Mouse (Mus musculus) thymus, adult 2 months (tissue): ENCODE results near the gene Degs1. TPM values are rescaled to one million over a fixed set of nuclear protein-coding genes. Genes with fewer than 3 reads are reported as not detected.

Experiments used
- DNase-seq: peaks from one replicate; pipeline ENCODE4 v3.0.0; 2021
- H3K27ac ChIP-seq: fragments of 200-500 bp; 2 replicates; pipeline ENCODE4 v1.5.1; 2012; ENCODE audit warnings: low read length, control low read depth; ENCODE audit not compliant: control insufficient read depth, insufficient read depth
- H3K27me3 ChIP-seq: fragments of 200-500 bp; 2 replicates; pipeline ENCODE4 v1.6.1; 2012; ENCODE audit warnings: mild to moderate bottlenecking, low read length, moderate library complexity, mixed read lengths; ENCODE audit not compliant: control insufficient read depth, insufficient read depth
- H3K36me3 ChIP-seq: fragments of 200-500 bp; 2 replicates; pipeline ENCODE4 v1.6.1; 2012; ENCODE audit warnings: mild to moderate bottlenecking, low read length, moderate library complexity; ENCODE audit not compliant: control insufficient read depth, insufficient read depth
- H3K4me1 ChIP-seq: fragments of 200-500 bp; replicated peaks from 2 replicates; pipeline ENCODE4 v1.6.1; 2012; ENCODE audit warnings: low read length; ENCODE audit not compliant: control insufficient read depth, insufficient read depth
- H3K4me3 ChIP-seq: fragments of 200-500 bp; 2 replicates; pipeline ENCODE4 v1.5.1; 2012; ENCODE audit warnings: mild to moderate bottlenecking, low read length, control low read depth, moderate library complexity; ENCODE audit not compliant: control insufficient read depth, insufficient read depth
- CTCF ChIP-seq: fragments of 200-500 bp; IDR thresholded peaks from 2 replicates; pipeline ENCODE4 v1.5.1; 2012; ENCODE audit warnings: mild to moderate bottlenecking, control low read depth, low read length, moderate library complexity, borderline replicate concordance; ENCODE audit not compliant: control insufficient read depth, poor library complexity, insufficient read depth; ENCODE audit errors: extremely low read depth
- POLR2A ChIP-seq: fragments of 200-500 bp; IDR thresholded peaks from 2 replicates; pipeline ENCODE4 v1.6.1; 2012; ENCODE audit warnings: mild to moderate bottlenecking, low read length, control low read depth, moderate library complexity; ENCODE audit not compliant: control insufficient read depth, poor library complexity, insufficient read depth; ENCODE audit errors: extremely low read depth
- WGBS: fragments of 180-500 bp; shearing (Covaris S2); methylation state at CpG from one replicate; pipeline ENCODE4 v1.1.7; 2018; 5-methylcytosine and 5-hydroxymethylcytosine counted together
- polyA plus RNA-seq: library from polyadenylated mRNA; depleted of rRNA; stranded (reverse); fragments of >200 nt; gene quantifications from 2 replicates; pipeline ENCODE4 v1.2.3, GENCODE M21; 2012

Gene Degs1
- polyA plus RNA-seq, 1 experiment: 67.3 TPM

DNA sequence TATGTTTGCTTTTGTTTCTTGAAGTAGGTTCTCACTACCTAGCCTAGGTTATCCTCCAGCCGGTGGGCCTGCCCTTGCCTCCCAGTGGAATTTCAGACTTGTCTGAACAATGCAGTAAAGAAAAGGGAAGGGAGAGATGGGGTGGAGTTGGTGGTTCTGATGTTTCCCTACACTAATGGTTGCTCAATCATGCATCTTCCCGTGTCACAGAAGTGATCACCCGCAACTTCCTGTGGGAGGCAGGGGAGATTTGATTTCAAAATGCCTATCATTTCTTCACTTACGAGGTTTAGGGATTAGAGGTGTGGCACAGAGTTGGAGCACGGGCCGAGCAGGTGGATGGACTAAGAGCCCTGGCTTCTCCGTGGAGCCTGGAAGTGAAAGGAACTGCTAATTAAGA, 627 bp upstream of the Degs1 start:
- Histone ChIP-seq H3K4me3 (no peak overlapping the region), H3K4me1 (peaks cover 22% of the 10 kb centered on the region), H3K27me3 (no peaks in the 10 kb centered on the region), H3K27ac (no peak overlapping the region), H3K36me3 (peaks cover 12% of the 10 kb centered on the region)
- TF ChIP-seq CTCF (no peak), POLR2A (no peak)
- no peak for DNase-seq
- 30% methylated on average over 7 of the region's 7 CpGs for WGBS

DNA sequence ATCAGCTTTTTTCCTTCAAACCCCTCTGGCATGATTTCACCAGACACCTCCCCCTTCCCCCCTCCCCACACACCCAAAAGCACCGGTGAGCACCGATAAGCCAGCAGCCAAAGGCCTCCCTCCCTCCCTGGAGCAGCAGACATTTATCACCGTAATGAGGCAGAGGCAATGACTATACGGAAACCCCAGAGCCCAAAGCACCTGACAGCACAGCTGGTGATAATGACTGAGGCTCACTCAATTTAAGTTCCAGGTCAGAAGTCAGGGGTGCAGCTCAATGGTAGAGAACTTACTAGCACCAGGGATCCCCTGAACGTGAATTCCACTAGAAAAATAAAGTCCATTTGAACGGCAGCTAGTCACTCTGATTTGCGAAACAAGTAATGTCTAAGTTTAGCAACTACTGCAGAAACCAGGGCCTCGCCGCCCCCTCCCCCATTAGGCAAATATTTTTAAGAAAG, 1.3 kb downstream of the Degs1 start:
- no peak overlapping the region for H3K27ac ChIP-seq

DNA sequence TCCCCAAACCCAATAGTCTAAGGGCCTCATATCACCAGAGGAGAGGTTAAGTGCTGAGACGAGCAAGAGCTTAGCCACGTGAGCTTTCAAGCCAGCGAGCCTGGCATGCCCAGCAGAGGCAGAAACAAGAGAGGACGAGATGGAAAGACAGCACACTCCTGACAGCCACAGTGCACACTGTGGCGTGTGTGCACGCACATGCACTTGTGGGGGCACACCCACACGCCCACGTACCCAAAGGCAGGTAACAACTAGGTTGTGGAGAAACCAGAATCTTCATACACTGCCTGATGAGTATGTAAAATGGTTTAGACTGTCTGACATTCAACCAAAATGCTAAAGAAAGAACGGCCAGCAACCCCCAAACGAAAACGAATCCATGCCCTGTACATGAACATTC, 2.0 kb downstream of the Degs1 start:
- H3K27me3 ChIP-seq: no peaks in the 10 kb centered on the region
- DNase-seq: no peak
- peaks cover 16% of the 10 kb centered on the region for H3K4me1 ChIP-seq
- WGBS: 85% methylated on average over 11 of the region's 11 CpGs
- H3K27ac ChIP-seq: no peak overlapping the region
- TF ChIP-seq POLR2A (no peak), CTCF (no peak)
- peaks cover 31% of the 10 kb centered on the region for H3K36me3 ChIP-seq
- no peak overlapping the region for H3K4me3 ChIP-seq

More for the DNA sequence above, 1.3 kb downstream of the Degs1 start:
- Histone ChIP-seq H3K4me3 (no peak overlapping the region), H3K27me3 (no peaks in the 10 kb centered on the region), H3K4me1 (peaks cover 16% of the 10 kb centered on the region), H3K36me3 (peaks cover 24% of the 10 kb centered on the region)
- peak; percentile 29 for DNase-seq
- no peak for TF ChIP-seq POLR2A
- TF ChIP-seq CTCF: no peak
- 30% methylated on average over 9 of the region's 9 CpGs for WGBS

DNA sequence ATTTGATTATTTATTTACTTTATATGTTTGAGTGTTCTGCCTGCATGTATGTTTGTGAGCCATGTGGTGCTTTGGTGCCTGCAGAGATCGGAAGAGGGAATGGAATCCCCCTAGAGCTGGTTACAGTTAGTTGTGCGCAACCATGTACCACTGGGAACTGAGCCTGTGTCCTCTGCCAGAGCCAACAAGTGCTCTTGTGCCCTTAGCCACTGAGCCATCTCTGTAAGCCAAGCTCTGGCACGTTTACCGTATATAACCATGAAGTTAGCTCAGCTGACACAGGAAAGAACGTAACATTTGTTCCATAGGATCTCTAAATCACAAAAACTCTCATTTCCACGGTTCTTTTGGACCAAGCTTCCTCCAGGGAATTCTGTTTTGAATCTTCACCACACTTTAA, 2.6 kb downstream of the Degs1 start:
- H3K27ac ChIP-seq: no peak overlapping the region
- no peaks in the 10 kb centered on the region for H3K27me3 ChIP-seq
- no peak overlapping the region for H3K4me3 ChIP-seq
- TF ChIP-seq CTCF (no peak), POLR2A (no peak)
- 92% methylated on average over 6 of the region's 6 CpGs for WGBS
- peaks cover 31% of the 10 kb centered on the region for H3K36me3 ChIP-seq
- DNase-seq: no peak
- peaks cover 16% of the 10 kb centered on the region for H3K4me1 ChIP-seq

DNA sequence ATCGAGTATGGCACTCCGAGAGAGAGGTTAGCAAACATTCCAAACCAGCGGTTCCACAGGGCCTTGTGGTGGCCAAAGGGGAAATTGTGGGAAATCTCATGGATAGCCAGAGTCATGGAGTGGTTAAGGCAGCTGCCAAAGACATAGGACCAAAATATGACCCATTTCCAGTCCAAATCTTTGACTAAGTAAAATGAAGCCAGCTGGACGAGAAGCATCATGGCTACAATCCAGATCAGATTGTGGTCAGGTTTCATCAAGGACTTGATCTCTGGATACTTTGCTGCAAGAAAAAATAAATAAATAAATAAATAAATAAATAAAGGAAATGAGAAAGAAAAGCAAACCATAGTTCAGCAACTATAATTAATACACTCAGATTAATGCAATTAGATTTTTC, 3.2 kb downstream of the Degs1 start:
- Histone ChIP-seq H3K27me3 (no peaks in the 10 kb centered on the region), H3K36me3 (peaks cover 31% of the 10 kb centered on the region), H3K4me3 (no peak overlapping the region), H3K27ac (no peak overlapping the region), H3K4me1 (peaks cover 16% of the 10 kb centered on the region)
- no peak for DNase-seq
- WGBS: 92% methylated on average over 4 of the region's 4 CpGs
- TF ChIP-seq CTCF (no peak), POLR2A (no peak)

DNA sequence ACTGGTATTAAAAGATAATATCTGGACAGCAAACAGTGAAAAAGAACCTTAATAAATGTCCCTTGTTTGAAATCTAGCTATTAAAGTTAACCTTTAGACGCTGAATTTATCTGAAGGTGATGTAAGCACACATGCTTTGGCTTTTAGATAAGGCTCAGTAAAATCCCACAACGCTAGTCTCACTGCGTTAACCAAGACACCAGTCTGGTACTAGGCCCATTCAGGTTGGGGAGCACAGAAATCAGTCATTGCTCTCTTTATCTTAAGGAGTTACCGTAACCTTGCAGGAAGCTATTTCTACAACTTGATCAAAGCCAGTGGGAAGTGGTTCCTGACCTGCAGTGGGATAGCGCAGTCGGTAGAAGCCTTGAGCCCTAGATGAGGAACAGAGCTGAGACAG, 7.5 kb downstream of the Degs1 start:
- TF ChIP-seq POLR2A (no peak), CTCF (no peak)
- no peaks in the 10 kb centered on the region for H3K27me3 ChIP-seq
- peaks cover 2% of the 10 kb centered on the region; the same call in 1 of the 2 replicates for H3K4me1 ChIP-seq
- no peak overlapping the region for H3K27ac ChIP-seq
- no peak for DNase-seq
- peaks cover 31% of the 10 kb centered on the region for H3K36me3 ChIP-seq
- 93% methylated on average over 6 of the region's 6 CpGs for WGBS
- H3K4me3 ChIP-seq: no peak overlapping the region

DNA sequence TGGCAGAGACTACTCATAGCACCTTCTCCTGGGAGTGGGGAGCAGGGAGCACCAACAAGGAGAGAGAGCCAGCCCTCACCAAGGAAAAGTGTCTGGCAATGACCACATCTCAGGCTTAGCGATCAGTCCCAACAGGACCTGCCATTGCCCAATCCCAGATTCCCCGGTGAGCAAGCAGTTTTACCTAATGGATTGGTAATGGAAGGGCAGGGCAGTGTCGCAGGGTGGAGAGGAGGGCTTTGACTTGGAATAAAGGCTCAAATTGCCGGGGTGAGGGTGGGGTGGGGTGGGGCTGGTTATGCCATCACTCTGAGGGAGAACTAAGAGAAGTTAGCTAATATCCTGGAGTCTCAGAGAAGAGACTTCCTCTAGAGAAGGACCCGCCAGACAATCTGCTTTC, 11.0 kb downstream of the Degs1 start:
- Histone ChIP-seq H3K27me3 (no peaks in the 10 kb centered on the region), H3K4me1 (no peaks in the 10 kb centered on the region), H3K27ac (no peak overlapping the region), H3K4me3 (no peak overlapping the region), H3K36me3 (peaks cover 8% of the 10 kb centered on the region)
- no peak for TF ChIP-seq POLR2A
- no peak for TF ChIP-seq CTCF
- no peak for DNase-seq
- WGBS: 92% methylated on average over 5 of the region's 5 CpGs
